Mouse (Mus musculus) heart, embryonic 12.5 days (tissue): ENCODE measurements around the gene Zfp597. TPM values are rescaled to one million over a fixed set of nuclear protein-coding genes. Genes with fewer than 3 reads are reported as not detected.
"Not testable (repeated sequence)": the region's sequence is repeated elsewhere in the genome, so short reads cannot be mapped to it uniquely, and the experiment has no call there.

Source experiments
- ATAC-seq: fragments of 200-750 bp; cut with Nextera tagmentation; 2 replicates; pipeline ENCODE4 v1.8.0; 2017; ENCODE audit warnings: moderate TSS enrichment, moderate library complexity; ENCODE audit not compliant: insufficient number of reproducible peaks, low FRiP score
- H3K27ac ChIP-seq: fragments of 300-500 bp; sonication (generic); 2 replicates; pipeline ENCODE4 v1.5.1; 2016; ENCODE audit warnings: mild to moderate bottlenecking, moderate library complexity; ENCODE audit not compliant: poor library complexity, severe bottlenecking
- H3K27me3 ChIP-seq: fragments of 300-500 bp; sonication (generic); replicated peaks from 2 replicates; pipeline ENCODE4 v1.6.1; 2016; ENCODE audit warnings: mild to moderate bottlenecking, moderate library complexity
- H3K36me3 ChIP-seq: fragments of 300-500 bp; sonication (generic); 2 replicates; pipeline ENCODE4 v1.6.1; 2016; ENCODE audit warnings: mild to moderate bottlenecking, moderate library complexity
- H3K4me1 ChIP-seq: fragments of 300-500 bp; sonication (generic); replicated peaks from 2 replicates; pipeline ENCODE4 v1.6.1; 2016; ENCODE audit warnings: mild to moderate bottlenecking
- H3K4me2 ChIP-seq: fragments of 300-500 bp; sonication (generic); 2 replicates; pipeline ENCODE4 v1.6.1; 2016; ENCODE audit warnings: mild to moderate bottlenecking, moderate library complexity
- H3K4me3 ChIP-seq: fragments of 300-500 bp; sonication (generic); 2 replicates; pipeline ENCODE4 v1.5.1; 2016; ENCODE audit warnings: mild to moderate bottlenecking
- H3K9ac ChIP-seq: fragments of 300-500 bp; sonication (generic); 2 replicates; pipeline ENCODE4 v1.6.1; 2016; ENCODE audit warnings: mild to moderate bottlenecking, moderate library complexity
- H3K9me3 ChIP-seq: fragments of 300-500 bp; sonication (generic); replicated peaks from 2 replicates; pipeline ENCODE4 v1.6.1; 2016; ENCODE audit warnings: mild to moderate bottlenecking, moderate library complexity
- WGBS: fragments of 180-500 bp; shearing (Covaris S2); methylation state at CpG from one replicate; pipeline ENCODE4 v1.1.7; 2016; 5-methylcytosine and 5-hydroxymethylcytosine counted together
- polyA plus RNA-seq: library from polyadenylated mRNA; unstranded; fragments of >200 nt; fragmentation: Nextera tagmentation; extraction: Ambion mirVana; gene quantifications from 2 replicates; pipeline ENCODE4 v1.2.1, GENCODE M21; 2016

The Zfp597 gene
- polyA plus RNA-seq, 1 experiment from 2014 or later, result 6.5 TPM

GRCm38 (mm10) chr16:3855776-3856175, 28.6 kb downstream of the Zfp597 start:
- Histone ChIP-seq H3K9me3 (no peaks in the 10 kb centered on the region), H3K36me3 (peaks cover 5% of the 10 kb centered on the region; the same call in 1 of the 2 replicates), H3K4me2 (no peak overlapping the region), H3K27me3 (no peaks in the 10 kb centered on the region), H3K4me3 (no peak overlapping the region), H3K9ac (no peak overlapping the region), H3K27ac (no peak overlapping the region), H3K4me1 (peaks cover 6% of the 10 kb centered on the region; the same call in 1 of the 2 replicates)
- WGBS, result 58% methylated on average over 1 of the region's 1 CpGs
- no peak for ATAC-seq

GRCm38 (mm10) chr16:3854437-3855182, 29.8 kb downstream of the Zfp597 start:
- Histone ChIP-seq H3K36me3 (no peaks in the 10 kb centered on the region), H3K4me1 (peaks cover 6% of the 10 kb centered on the region; the same call in 1 of the 2 replicates), H3K9me3 (no peaks in the 10 kb centered on the region), H3K4me2 (no peak overlapping the region), H3K27me3 (no peaks in the 10 kb centered on the region), H3K9ac (no peak overlapping the region), H3K4me3 (no peak overlapping the region), H3K27ac (no peak overlapping the region)
- 60% methylated on average over 11 of the region's 11 CpGs for WGBS
- no peak for ATAC-seq

GRCm38 (mm10) chr16:3852586-3852985, 31.8 kb downstream of the Zfp597 start:
- Histone ChIP-seq H3K36me3 (no peaks in the 10 kb centered on the region), H3K4me1 (peaks cover 12% of the 10 kb centered on the region), H3K4me2 (peak overlapping the region; percentile 36), H3K9ac (no peak overlapping the region), H3K27ac (no peak overlapping the region), H3K4me3 (no peak overlapping the region), H3K27me3 (no peaks in the 10 kb centered on the region), H3K9me3 (no peaks in the 10 kb centered on the region)
- ATAC-seq, result no peak
- WGBS, result 33% methylated on average over 12 of the region's 12 CpGs

GRCm38 (mm10) chr16:3851301-3851700, 33.1 kb downstream of the Zfp597 start:
- not testable (repeated sequence) for ATAC-seq, H3K4me3 ChIP-seq, H3K36me3 ChIP-seq, H3K9me3 ChIP-seq, H3K27ac ChIP-seq, H3K4me2 ChIP-seq, H3K9ac ChIP-seq, H3K27me3 ChIP-seq
- 90% methylated on average over 13 of the region's 13 CpGs for WGBS
- H3K4me1 ChIP-seq, result peaks cover 14% of the 10 kb centered on the region

- Histone ChIP-seq H3K27ac (no peak overlapping the region), H3K36me3 (no peaks in the 10 kb centered on the region), H3K27me3 (no peaks in the 10 kb centered on the region), H3K4me3 (no peak overlapping the region), H3K4me2 (no peak overlapping the region), H3K9me3 (no peaks in the 10 kb centered on the region), H3K9ac (no peak overlapping the region), H3K4me1 (peaks cover 14% of the 10 kb centered on the region)
- WGBS, result 67% methylated on average over 3 of the region's 3 CpGs
- ATAC-seq, result no peak
These were observed 35.9 kb downstream of the Zfp597 start for GRCm38 (mm10) chr16:3848416-3848815.

- Histone ChIP-seq H3K36me3 (no peaks in the 10 kb centered on the region), H3K9ac (peak overlapping the region; percentile 76; the same call in 1 of the 2 replicates), H3K27ac (no peak overlapping the region), H3K4me1 (peaks cover 12% of the 10 kb centered on the region), H3K9me3 (no peaks in the 10 kb centered on the region), H3K4me3 (peak overlapping the region; percentile 68), H3K4me2 (peak overlapping the region; percentile 73), H3K27me3 (no peaks in the 10 kb centered on the region)
- WGBS, result 54% methylated on average over 4 of the region's 4 CpGs
- no peak for ATAC-seq
These were observed 36.5 kb downstream of the Zfp597 start for GRCm38 (mm10) chr16:3847871-3848270.

GRCm38 (mm10) chr16:3846711-3847518, 37.4 kb downstream of the Zfp597 start, which contains the start of gene Zfp174:
Gene Zfp174 (plus strand): TSS chr16:3847268.
- H3K36me3 ChIP-seq, result no peaks in the 10 kb centered on the region
- 3% methylated on average over 38 of the region's 38 CpGs for WGBS
- ATAC-seq, result peak; percentile 99
- no peak within 1 kb of the TSS for H3K27ac ChIP-seq
- H3K4me1 ChIP-seq, result peaks cover 7% of the 10 kb centered on the region
- H3K4me3 ChIP-seq, result peak within 1 kb of the TSS; percentile 68
- H3K9ac ChIP-seq, result peak within 1 kb of the TSS; percentile 76
- no peaks in the 10 kb centered on the region for H3K27me3 ChIP-seq
- no peaks in the 10 kb centered on the region for H3K9me3 ChIP-seq
- H3K4me2 ChIP-seq, result peak within 1 kb of the TSS; percentile 73

GRCm38 (mm10) chr16:3843796-3844195, 40.6 kb downstream of the Zfp597 start:
- no peak overlapping the region for H3K4me2 ChIP-seq
- peaks cover 6% of the 10 kb centered on the region for H3K27me3 ChIP-seq
- no peak for ATAC-seq
- H3K9me3 ChIP-seq, result no peaks in the 10 kb centered on the region
- no peak overlapping the region for H3K27ac ChIP-seq
- no peak overlapping the region for H3K9ac ChIP-seq
- H3K4me3 ChIP-seq, result no peak overlapping the region
- 68% methylated on average over 1 of the region's 1 CpGs for WGBS
- no peaks in the 10 kb centered on the region for H3K36me3 ChIP-seq
- peaks cover 7% of the 10 kb centered on the region for H3K4me1 ChIP-seq

- Histone ChIP-seq H3K4me3 (no peak overlapping the region), H3K4me1 (peaks cover 5% of the 10 kb centered on the region), H3K9ac (no peak overlapping the region), H3K4me2 (no peak overlapping the region), H3K27me3 (peaks cover 12% of the 10 kb centered on the region), H3K9me3 (no peaks in the 10 kb centered on the region), H3K27ac (no peak overlapping the region), H3K36me3 (no peaks in the 10 kb centered on the region)
- ATAC-seq, result no peak
- 27% methylated on average over 4 of the region's 4 CpGs for WGBS
These were observed 41.4 kb downstream of the Zfp597 start for GRCm38 (mm10) chr16:3842989-3843388.

- ATAC-seq, result 0 out of 2 replicates have a peak, but pooled peaks have one; percentile 33
- H3K4me2 ChIP-seq, result no peak overlapping the region
These were observed 45.0 kb downstream of the Zfp597 start for GRCm38 (mm10) chr16:3839157-3839885.

GRCm38 (mm10) chr16:3835461-3835860, 48.9 kb downstream of the Zfp597 start:
- WGBS, result 79% methylated on average over 2 of the region's 2 CpGs

More at GRCm38 (mm10) chr16:3839157-3839885, 45.0 kb downstream of the Zfp597 start:
- 49% methylated on average over 17 of the region's 17 CpGs for WGBS
- no peak overlapping the region for H3K9ac ChIP-seq
- no peaks in the 10 kb centered on the region for H3K4me1 ChIP-seq
- no peaks in the 10 kb centered on the region for H3K36me3 ChIP-seq
- H3K9me3 ChIP-seq, result no peaks in the 10 kb centered on the region
- peaks cover 12% of the 10 kb centered on the region for H3K27me3 ChIP-seq
- H3K27ac ChIP-seq, result no peak overlapping the region
- no peak overlapping the region for H3K4me3 ChIP-seq

More at GRCm38 (mm10) chr16:3835461-3835860, 48.9 kb downstream of the Zfp597 start:
- Histone ChIP-seq H3K9ac (no peak overlapping the region), H3K4me1 (no peaks in the 10 kb centered on the region), H3K27me3 (peaks cover 12% of the 10 kb centered on the region), H3K36me3 (no peaks in the 10 kb centered on the region), H3K27ac (no peak overlapping the region), H3K4me3 (no peak overlapping the region), H3K9me3 (no peaks in the 10 kb centered on the region), H3K4me2 (no peak overlapping the region)
- no peak for ATAC-seq
